Mouse (Mus musculus) lung, postnatal 4 days (tissue): ENCODE measurements around the gene Tnpo1.

Experiments used
- DNase-seq, 2 experiments: peaks; one replicate each; pipeline ENCODE4 v3.0.0; 2021

Gene Tnpo1

DNA sequence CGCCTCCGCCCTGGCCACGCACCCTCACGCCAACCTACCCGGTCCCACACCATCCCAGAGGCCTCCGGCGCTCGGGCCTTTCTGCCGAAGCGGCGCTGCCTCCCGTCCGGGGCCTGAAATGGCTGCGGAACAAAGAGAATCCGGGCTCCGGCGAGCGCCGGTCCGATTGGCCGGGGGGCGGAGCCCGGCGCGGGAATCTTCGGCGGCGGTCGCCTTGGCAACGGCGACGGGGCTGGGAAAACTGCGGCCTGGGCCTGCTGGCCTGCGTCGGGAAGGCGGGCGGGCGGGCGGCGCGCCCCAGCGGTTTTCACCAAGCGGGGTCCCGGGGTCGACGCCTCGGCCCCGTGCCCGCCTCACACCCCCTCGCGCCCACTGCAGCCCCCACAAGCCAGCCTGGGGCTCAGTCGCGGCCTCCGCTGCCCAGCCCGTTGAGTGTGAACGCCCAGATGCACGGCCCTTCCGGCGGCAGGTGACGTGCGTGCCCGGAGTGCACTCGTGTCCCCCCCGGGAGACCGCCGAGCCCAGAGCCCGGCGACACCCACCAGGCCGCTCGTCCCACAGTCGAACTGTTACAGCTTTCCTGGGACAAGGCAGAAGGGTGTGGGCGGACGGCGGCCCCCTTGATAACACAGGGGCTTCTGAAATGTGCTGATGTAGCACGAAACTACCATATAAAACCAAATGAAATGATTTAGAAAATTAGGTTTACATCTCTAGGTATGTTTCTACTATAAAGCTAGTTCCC, at the start of gene Tnpo1:
Tnpo1 (minus strand) TSS at position 172 of the 745 bp plus-strand sequence.
- peak; percentile 95 to 96 for DNase-seq

DNA sequence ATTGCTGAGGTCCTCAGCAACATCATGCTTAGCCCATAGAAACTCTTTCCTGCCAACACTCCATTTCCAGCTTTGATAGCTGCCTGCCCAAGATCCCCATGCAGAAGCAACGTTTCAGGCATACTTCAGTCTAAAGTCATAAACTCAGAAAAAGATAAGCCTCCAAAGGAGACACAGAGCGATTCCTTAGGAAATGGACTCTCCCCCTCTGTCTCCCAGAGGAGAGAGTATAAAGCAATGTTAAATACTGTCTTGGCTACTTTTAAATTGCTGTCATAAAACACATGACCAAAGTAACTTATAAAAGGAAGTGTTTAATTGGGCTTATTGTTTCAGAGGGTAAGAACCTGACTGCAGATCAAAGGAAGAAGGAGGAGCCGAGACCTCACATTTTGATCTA, 45.9 kb upstream of the Tnpo1 start:
- no peak for DNase-seq

- no peak for DNase-seq
Measured at GRCm38 (mm10) chr13:98971641-98972040, 45.5 kb upstream of the Tnpo1 start.

- DNase-seq, result no peak
Measured at GRCm38 (mm10) chr13:98968517-98968916, 42.3 kb upstream of the Tnpo1 start.

DNA sequence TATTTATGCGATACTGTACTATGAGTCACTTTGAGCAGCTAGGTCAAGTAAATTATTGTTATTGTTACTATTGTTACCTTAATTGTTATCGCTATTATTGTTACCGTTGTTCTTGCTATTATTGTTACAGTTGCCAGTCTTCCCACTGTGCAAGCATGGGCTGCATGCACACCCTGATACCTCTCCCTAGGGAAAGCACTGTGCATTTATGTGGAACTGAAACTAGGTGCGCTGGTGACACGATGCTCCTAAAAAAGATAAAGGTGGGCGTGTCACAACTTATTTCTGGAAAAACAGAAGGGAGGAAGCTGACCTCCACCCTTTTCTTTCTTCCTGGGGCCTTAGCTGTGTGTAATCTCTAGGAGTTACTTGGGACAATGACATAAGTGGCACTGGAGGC, 41.8 kb upstream of the Tnpo1 start:
- DNase-seq, result no peak

- no peak for DNase-seq
Measured at GRCm38 (mm10) chr13:98966583-98966982, 40.4 kb upstream of the Tnpo1 start.

DNA sequence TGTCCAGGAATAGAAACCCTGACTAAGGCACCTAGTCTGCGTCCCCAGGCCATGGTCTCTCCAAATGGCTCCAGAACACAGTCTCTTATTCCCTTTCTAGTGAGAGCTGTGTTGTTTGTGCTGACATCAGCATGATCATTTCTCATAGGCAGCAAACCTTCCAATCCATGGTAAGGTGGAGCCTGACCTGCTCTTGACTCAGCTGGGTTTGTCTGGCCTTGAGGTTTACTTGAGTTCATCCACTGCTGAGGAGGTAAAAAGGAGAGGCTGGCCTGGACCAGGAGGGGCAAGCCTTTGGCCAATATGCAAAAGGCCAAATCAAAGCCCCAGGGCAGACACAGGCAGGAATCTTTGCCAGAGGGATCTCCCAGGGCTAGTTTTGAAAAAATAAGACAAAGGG, 37.4 kb upstream of the Tnpo1 start:
- no peak for DNase-seq

DNA sequence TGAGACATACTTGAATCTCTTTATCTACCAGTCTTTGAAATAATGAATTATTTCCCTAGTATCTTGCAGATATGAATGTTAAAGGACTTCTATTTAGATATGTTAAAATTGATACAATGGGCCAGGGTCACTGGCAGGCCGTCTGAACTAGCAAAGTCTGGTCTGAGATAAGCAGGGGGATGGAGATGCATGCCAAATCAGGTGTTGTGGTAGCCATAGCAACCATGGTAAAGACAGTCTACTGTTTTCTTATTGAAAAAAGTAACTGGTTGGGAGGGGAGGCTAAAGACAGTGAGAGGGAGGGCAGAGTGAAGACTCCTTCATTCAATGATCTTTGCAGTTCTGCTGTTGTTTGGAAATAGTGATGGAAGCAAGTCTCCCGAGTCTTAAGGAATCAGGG, 32.0 kb upstream of the Tnpo1 start:
- no peak for DNase-seq

GRCm38 (mm10) chr13:98956209-98956608, 30.0 kb upstream of the Tnpo1 start:
- DNase-seq, result no peak

GRCm38 (mm10) chr13:98955676-98956075, 29.5 kb upstream of the Tnpo1 start:
- DNase-seq, result no peak

GRCm38 (mm10) chr13:98955226-98955625, 29.0 kb upstream of the Tnpo1 start:
- peak; percentile 35 to 50 for DNase-seq

DNA sequence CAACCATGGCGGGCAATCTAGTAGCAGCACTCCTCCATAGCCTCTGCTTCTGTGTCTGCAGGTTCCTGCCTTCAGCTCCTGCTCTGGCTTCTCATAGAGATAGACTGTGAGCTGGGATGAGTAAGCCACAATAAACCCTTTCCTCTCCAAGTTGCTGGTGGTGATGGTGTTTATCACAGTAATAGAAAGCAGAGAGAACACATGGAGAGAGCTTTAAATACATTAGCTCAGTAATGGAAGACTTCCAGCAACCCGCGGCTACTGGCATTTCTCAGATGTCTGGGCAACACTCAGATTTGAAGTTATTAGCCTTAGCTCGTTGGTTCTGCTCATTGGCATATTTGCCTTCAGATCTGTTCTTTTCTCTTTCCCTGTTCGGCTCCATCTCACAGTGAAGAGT, 27.6 kb upstream of the Tnpo1 start:
- DNase-seq, result no peak

DNA sequence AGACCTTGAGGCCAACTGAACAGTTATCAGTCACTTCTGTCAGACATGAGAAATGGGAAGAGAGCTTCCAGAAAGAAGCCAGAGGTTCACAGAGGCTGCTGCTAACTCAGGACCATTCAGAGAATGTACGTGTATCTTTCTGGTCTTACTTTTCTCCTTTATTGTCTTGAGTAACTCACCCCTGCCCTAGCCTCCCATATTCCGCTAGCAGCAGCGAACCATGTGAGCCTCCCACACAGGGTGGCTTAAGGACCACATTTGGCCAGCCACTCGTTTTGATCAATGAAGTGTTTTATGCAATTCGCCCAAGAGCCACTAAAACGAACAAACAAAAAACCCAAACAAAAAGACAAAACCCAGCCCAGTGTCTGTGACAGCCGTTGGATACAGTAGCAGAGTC, 25.8 kb upstream of the Tnpo1 start:
- DNase-seq, result no peak

- DNase-seq, result no peak
Measured at GRCm38 (mm10) chr13:98948146-98948545, 22.0 kb upstream of the Tnpo1 start.

- no peak for DNase-seq
Measured at GRCm38 (mm10) chr13:98946434-98946833, 20.2 kb upstream of the Tnpo1 start.

DNA sequence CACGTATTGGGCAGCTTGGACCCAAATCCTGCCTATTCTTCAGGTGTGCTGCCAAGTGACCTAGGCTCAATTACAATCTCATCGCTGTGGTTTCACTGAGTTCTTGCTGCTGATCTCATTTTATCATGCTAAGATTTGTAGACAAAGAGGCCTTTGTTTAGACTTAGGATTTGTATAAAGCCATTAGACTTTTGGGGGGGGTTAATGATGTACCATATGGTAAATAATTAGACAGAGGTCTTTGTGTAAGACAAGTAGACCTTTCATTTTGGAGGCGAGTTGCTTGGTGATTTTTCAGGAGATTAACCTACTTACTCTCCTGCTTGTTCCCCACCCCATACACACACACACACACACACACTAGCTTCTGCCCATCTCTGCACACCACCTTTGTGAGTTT, 19.7 kb upstream of the Tnpo1 start:
- DNase-seq, result no peak

DNA sequence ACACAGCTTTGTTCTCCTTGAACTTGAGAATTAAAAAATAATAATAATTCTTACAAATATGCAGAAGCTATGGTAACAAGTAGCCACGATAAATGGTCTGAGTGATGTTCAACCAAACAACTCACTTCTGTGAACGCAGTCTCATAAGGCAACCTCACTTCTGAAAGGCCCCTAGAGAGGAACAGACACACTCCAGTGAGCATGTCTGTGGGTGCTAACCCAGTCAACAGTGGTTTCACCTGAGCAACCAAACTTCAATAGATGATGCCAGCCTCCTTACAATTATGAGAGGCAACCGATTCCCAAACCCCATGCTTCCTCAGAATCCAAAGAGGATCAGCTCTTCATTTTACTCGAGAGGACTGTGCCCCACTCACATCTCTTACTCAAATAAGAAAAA, 19.2 kb upstream of the Tnpo1 start:
- no peak for DNase-seq

- peak in 1 of 2 experiments; percentile 38 for DNase-seq
Measured at GRCm38 (mm10) chr13:98944620-98945081, 18.5 kb upstream of the Tnpo1 start.

DNA sequence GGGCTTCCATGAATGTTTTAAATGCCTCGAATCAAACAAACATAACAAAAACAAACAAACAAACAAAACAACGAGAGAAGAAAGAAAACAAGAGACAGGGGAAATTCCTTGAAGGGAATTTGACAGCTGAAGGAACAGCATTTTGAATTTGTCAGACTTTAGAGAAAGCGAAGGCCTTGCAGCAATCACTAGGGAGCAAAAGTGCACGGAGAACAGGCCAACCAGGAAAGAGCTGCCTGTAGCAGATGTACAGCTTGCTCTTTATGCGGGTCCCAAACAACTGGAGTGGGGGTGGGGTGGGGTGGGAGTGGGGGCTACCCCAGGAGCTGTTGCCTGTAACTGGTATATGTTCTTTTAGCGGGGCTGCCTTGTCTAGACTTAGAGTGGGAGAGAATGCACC, 16.2 kb upstream of the Tnpo1 start:
- DNase-seq, result no peak

- DNase-seq, result no peak
Measured at GRCm38 (mm10) chr13:98941829-98942343, 15.7 kb upstream of the Tnpo1 start.

- no peak for DNase-seq
Measured at GRCm38 (mm10) chr13:98937108-98937507, 10.9 kb upstream of the Tnpo1 start.

DNA sequence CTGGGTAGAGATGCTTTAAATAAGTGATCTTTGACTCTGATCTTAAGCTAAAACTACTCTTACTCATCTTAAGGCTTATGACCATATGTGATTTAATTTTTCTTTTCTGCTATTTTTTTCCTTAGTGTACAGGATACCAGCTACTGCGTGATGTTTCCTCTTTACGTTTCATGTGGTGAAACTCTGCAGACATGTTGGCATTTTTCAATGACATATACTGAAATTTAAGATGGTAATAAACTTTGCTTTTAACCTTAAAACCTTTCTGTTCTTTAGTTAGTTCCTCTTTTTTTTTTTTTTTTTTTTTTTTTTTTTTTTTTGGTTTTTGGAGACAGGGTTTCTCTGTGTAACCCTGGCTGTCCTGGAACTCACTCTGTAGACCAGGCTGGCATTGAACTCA, 2.7 kb upstream of the Tnpo1 start:
- no peak for DNase-seq

GRCm38 (mm10) chr13:98926958-98927242, 716 bp upstream of the Tnpo1 start:
- no peak for DNase-seq

GRCm38 (mm10) chr13:98925486-98926212, 535 bp downstream of the Tnpo1 start:
- peak; percentile 59 to 75 for DNase-seq
